Mouse (Mus musculus) ES-Bruce4 (cell line): ENCODE data around the gene Apol7a. TPM values are rescaled to one million over a fixed set of nuclear protein-coding genes. Genes with fewer than 3 reads are reported as not detected.
"Not testable (repeated sequence)": the region's sequence is repeated elsewhere in the genome, so short reads cannot be mapped to it uniquely, and the experiment has no call there.

Experiments used
- H3K27ac ChIP-seq: 2 replicates; pipeline ENCODE4 v1.5.1; 2012; ENCODE audit warnings: low read length, inconsistent platforms; ENCODE audit not compliant: insufficient read depth
- H3K27me3 ChIP-seq: 2 replicates; pipeline ENCODE4 v1.6.1; 2012; ENCODE audit warnings: mild to moderate bottlenecking, low read length, inconsistent platforms; ENCODE audit not compliant: control insufficient read depth, poor library complexity, insufficient read depth, severe bottlenecking
- H3K36me3 ChIP-seq: 2 replicates; pipeline ENCODE4 v1.6.1; 2012; ENCODE audit warnings: inconsistent platforms, mild to moderate bottlenecking, low read length, moderate library complexity; ENCODE audit not compliant: control insufficient read depth, poor library complexity, insufficient read depth, severe bottlenecking
- H3K4me1 ChIP-seq: one replicate; pipeline ENCODE4 v1.8.1; 2011; ENCODE audit warnings: low read length; ENCODE audit not compliant: control insufficient read depth, insufficient read depth
- H3K4me3 ChIP-seq: 2 replicates; pipeline ENCODE4 v1.5.1; 2011; ENCODE audit warnings: low read depth, mild to moderate bottlenecking, low read length
- H3K9ac ChIP-seq: 2 replicates; pipeline ENCODE4 v1.6.1; 2012; ENCODE audit warnings: low read depth, mild to moderate bottlenecking, inconsistent platforms; ENCODE audit not compliant: poor library complexity, severe bottlenecking
- H3K9me3 ChIP-seq: replicated peaks from 2 replicates; pipeline ENCODE4 v1.6.1; 2012; ENCODE audit warnings: mild to moderate bottlenecking, low read length, inconsistent platforms; ENCODE audit not compliant: control insufficient read depth, poor library complexity, insufficient read depth, severe bottlenecking
- CTCF ChIP-seq: IDR thresholded peaks from one replicate; pipeline ENCODE4 v1.8.1; 2011; ENCODE audit warnings: low read depth, low read length
- polyA plus RNA-seq: library from polyadenylated mRNA; stranded (reverse); fragments of >200 nt; gene quantifications from 2 replicates; pipeline ENCODE4 v1.2.4, GENCODE M21; 2011; ENCODE audit warnings: low read depth; ENCODE audit not compliant: missing spikeins, insufficient read depth, insufficient read length

The Apol7a gene
- polyA plus RNA-seq, result not detected in 2 replicates

- not testable (repeated sequence) for H3K4me1 ChIP-seq, H3K27me3 ChIP-seq, H3K9me3 ChIP-seq, H3K27ac ChIP-seq, H3K9ac ChIP-seq, H3K36me3 ChIP-seq, H3K4me3 ChIP-seq
- peak; percentile 68 for TF ChIP-seq CTCF
Observed at GRCm38 (mm10) chr15:77399027-77399426, at the start of gene Apol7a. Gene Apol7a, minus strand, starts transcription at chr15:77399110.

DNA sequence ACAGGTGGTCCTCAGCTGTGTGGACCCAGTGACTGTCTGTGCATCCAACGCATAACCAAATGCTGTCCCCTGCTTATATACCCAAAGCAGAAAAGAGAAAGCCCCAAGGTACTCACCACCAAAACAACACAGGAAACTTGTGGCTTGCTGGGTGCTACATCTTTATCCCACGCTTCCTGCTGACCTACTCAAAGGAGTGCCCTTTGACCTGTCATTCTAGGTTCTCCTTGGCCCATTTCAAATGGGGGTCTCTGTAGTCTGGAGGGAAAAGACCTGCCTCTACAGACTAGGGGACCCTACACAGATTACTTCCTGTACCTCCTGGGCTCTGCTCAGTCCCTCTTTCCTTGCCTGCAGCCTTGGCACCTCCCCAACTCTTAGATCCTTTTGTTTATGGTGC lies 48.5 kb upstream of the Apol7a start, which contains the start of gene Apol7b:
TSS of gene Apol7b (minus strand) at position 101 of the 400 bp plus-strand sequence.
- H3K4me3 ChIP-seq, H3K27ac ChIP-seq, H3K4me1 ChIP-seq, H3K36me3 ChIP-seq, H3K27me3 ChIP-seq, H3K9ac ChIP-seq, H3K9me3 ChIP-seq: not testable (repeated sequence)

- H3K4me3 ChIP-seq, H3K4me1 ChIP-seq, H3K27ac ChIP-seq, H3K36me3 ChIP-seq, H3K9ac ChIP-seq, H3K27me3 ChIP-seq, H3K9me3 ChIP-seq: not testable (repeated sequence)
Observed at GRCm38 (mm10) chr15:77445668-77446067, 46.8 kb upstream of the Apol7a start.

- H3K36me3 ChIP-seq, H3K4me1 ChIP-seq, H3K9me3 ChIP-seq, H3K4me3 ChIP-seq, H3K9ac ChIP-seq, H3K27ac ChIP-seq, H3K27me3 ChIP-seq: not testable (repeated sequence)
Observed at GRCm38 (mm10) chr15:77444746-77445145, 45.8 kb upstream of the Apol7a start.

DNA sequence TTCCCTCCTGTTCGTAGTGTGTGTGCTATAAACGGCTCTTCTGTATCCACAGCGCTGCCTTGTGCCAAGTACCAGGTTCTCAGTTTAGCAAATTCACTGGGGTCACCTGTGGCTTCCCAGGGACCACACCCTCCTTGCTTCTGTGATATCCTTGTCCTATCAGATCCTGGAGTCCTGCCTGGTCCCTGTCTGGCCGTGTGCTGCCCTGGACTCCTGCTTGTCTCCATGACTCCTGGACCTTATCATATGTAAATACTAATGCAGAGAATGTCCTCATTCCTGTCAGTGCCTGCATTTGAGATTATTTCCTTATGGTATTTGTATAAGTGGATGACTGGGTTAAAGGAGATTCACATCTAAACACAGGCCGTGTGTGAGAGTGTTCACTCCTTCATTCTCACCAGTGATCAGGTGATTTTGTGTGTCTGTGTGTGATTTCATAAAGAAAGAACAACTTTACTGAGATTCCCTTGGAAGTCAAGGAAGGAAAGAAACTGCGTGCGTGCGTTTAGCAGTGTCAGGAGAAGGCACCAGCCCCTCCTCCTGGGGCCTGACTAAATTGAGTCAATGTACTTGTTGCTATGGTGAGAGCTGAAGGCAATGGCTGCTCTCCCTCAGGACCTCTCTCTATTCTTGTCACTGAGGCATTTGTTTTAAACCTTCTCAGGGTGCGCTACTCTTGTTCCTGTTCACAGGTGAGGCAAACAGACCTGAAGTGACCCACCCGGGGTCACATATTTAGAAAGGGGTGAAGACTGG lies 30.0 kb upstream of the Apol7a start:
- not testable (repeated sequence) for H3K9ac ChIP-seq, H3K36me3 ChIP-seq, H3K4me1 ChIP-seq, H3K27ac ChIP-seq, H3K4me3 ChIP-seq, H3K27me3 ChIP-seq, H3K9me3 ChIP-seq

DNA sequence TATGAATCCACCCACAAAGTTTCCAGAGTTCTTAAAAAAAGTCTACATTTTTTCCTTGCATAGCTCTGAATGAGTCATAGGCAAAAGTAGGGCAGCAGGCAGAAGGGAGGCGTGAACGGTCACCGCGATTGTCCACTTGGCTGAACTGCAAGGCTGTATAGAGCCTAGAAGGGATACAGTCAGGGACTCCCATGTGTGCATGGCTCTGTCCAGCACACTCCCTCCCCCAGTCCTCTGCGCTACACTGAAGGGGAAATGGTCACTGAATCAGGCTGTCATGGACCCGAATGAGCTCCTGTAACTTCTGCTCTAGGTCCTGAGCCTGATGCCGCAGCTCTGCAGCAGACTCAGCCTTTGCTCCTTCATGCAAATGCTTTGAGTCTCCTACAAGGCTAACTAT lies 24.0 kb upstream of the Apol7a start:
- H3K4me3 ChIP-seq, H3K27ac ChIP-seq, H3K9ac ChIP-seq, H3K27me3 ChIP-seq, H3K4me1 ChIP-seq, H3K9me3 ChIP-seq, H3K36me3 ChIP-seq: not testable (repeated sequence)

DNA sequence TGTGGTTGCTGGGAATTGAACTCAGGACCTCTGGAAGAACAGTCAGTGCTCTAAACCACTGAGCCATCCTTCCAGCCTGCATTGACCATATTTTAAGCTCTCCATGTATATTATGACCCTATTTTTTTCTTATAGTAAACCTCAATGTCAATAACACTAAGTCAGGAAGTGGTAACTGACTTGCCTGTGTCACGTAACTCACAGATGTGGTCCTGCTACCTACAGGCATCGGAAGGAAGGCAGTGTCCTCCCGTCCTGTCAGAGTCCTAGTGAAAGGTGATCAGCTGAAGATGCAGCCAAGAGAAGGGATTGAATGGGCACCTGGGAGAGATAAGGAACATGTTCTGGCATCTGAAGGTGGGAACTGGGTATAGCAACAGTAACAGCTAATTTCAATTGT lies 20.7 kb upstream of the Apol7a start:
- not testable (repeated sequence) for H3K27ac ChIP-seq

DNA sequence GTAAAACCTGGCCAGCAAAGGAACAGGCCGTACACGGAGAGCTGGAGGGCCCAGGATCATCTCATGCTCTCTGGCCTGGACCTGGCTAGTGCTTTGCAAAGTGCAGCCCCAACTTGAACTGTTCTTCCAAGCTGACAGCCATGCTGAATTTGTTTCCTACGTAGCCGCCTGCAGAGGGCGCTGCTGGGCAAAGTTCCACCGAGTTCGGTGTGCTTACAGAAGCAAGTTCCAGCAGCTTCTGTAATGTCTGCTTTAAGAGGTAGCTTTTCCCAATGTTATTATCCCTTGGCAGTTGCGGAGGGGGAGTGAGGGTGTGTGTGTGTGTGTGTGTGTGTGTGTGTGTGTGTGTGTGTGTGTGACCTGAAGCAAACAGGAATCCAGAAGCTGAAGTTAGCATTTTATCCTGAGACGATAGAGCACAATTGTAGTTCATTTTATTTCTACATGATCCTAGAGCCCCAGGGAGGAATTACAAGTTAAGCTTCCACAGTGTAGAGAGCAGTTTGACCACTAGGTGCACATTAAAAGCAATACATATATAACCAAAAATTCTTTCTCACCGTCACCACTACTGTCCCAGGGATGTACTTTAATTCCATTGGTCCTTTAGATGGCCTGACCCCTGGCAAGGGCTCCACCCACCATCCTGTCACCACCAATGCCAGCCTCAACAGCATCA lies 17.9 kb upstream of the Apol7a start:
- not testable (repeated sequence) for H3K9ac ChIP-seq, H3K9me3 ChIP-seq, H3K4me1 ChIP-seq, H3K27ac ChIP-seq, H3K27me3 ChIP-seq, H3K36me3 ChIP-seq, H3K4me3 ChIP-seq

More for the DNA sequence above, 20.7 kb upstream of the Apol7a start:
- not testable (repeated sequence) for H3K36me3 ChIP-seq, H3K4me3 ChIP-seq, H3K4me1 ChIP-seq, H3K9ac ChIP-seq, H3K27me3 ChIP-seq, H3K9me3 ChIP-seq

GRCm38 (mm10) chr15:77415653-77416052 lies 16.7 kb upstream of the Apol7a start:
- H3K9me3 ChIP-seq, H3K4me3 ChIP-seq, H3K27ac ChIP-seq, H3K36me3 ChIP-seq, H3K4me1 ChIP-seq, H3K27me3 ChIP-seq, H3K9ac ChIP-seq: not testable (repeated sequence)
